Mouse (Mus musculus) midbrain, embryonic 11.5 days (tissue): ENCODE data around the gene Hnf1a. TPM values are rescaled to one million over a fixed set of nuclear protein-coding genes. Genes with fewer than 3 reads are reported as not detected.

Source experiments
- ATAC-seq: fragments of 200-750 bp; cut with Nextera tagmentation; 2 replicates; pipeline ENCODE4 v1.8.0; 2017; ENCODE audit warnings: moderate TSS enrichment, moderate library complexity; ENCODE audit not compliant: low FRiP score
- DNase-seq: peaks from one replicate; pipeline ENCODE4 v3.0.0; 2015; ENCODE audit warnings: low spot score; ENCODE audit errors: missing footprints
- H3K27ac ChIP-seq: fragments of 300-500 bp; sonication (generic); 2 replicates; pipeline ENCODE4 v1.5.1; 2014; ENCODE audit warnings: low read depth, low read length
- H3K27me3 ChIP-seq: fragments of 300-500 bp; sonication (generic); 2 replicates; pipeline ENCODE4 v1.6.1; 2014; ENCODE audit warnings: mild to moderate bottlenecking, low read length, moderate library complexity, mixed read lengths; ENCODE audit not compliant: control insufficient read depth, insufficient read depth
- H3K36me3 ChIP-seq: fragments of 300-500 bp; sonication (generic); 2 replicates; pipeline ENCODE4 v1.6.1; 2014; ENCODE audit warnings: mild to moderate bottlenecking, low read length, moderate library complexity, mixed read lengths; ENCODE audit not compliant: control insufficient read depth, insufficient read depth
- H3K4me1 ChIP-seq: fragments of 300-500 bp; sonication (generic); 2 replicates; pipeline ENCODE4 v1.6.1; 2014; ENCODE audit warnings: low read length; ENCODE audit not compliant: control insufficient read depth, insufficient read depth
- H3K4me2 ChIP-seq: fragments of 300-500 bp; sonication (generic); 2 replicates; pipeline ENCODE4 v1.6.1; 2014; ENCODE audit warnings: mild to moderate bottlenecking, moderate library complexity
- H3K4me3 ChIP-seq: fragments of 300-500 bp; sonication (generic); 2 replicates; pipeline ENCODE4 v1.5.1; 2014; ENCODE audit warnings: low read depth, low read length
- H3K9ac ChIP-seq: fragments of 300-500 bp; sonication (generic); 2 replicates; pipeline ENCODE4 v1.6.1; 2014; ENCODE audit warnings: low read length
- H3K9me3 ChIP-seq: fragments of 300-500 bp; sonication (generic); 2 replicates; pipeline ENCODE4 v1.6.1; 2016; ENCODE audit warnings: low read length; ENCODE audit not compliant: control insufficient read depth
- WGBS: fragments of 180-500 bp; shearing (Covaris S2); extraction: QIAGEN DNeasy Blood & Tissue Kit; methylation state at CpG from one replicate; pipeline ENCODE4 v1.1.7; 2014; 5-methylcytosine and 5-hydroxymethylcytosine counted together
- polyA plus RNA-seq: library from polyadenylated mRNA; unstranded; fragments of >200 nt; fragmentation: Nextera tagmentation; extraction: Ambion mirVana; gene quantifications from 2 replicates; pipeline ENCODE4 v1.2.1, GENCODE M21; 2014

Hnf1a gene
- polyA plus RNA-seq, 1 experiment from 2014 or later: not detected

GRCm38 (mm10) chr5:114958069-114958468 lies 12.8 kb downstream of the Hnf1a start:
- Histone ChIP-seq H3K4me1 (no peaks in the 10 kb centered on the region), H3K36me3 (no peaks in the 10 kb centered on the region), H3K27ac (no peak overlapping the region), H3K27me3 (no peaks in the 10 kb centered on the region), H3K9me3 (no peaks in the 10 kb centered on the region), H3K4me3 (no peak overlapping the region), H3K4me2 (no peak overlapping the region), H3K9ac (no peak overlapping the region)
- no peak for ATAC-seq
- 85% methylated on average over 5 of the region's 5 CpGs for WGBS
- DNase-seq: peak; percentile 72

- DNase-seq: peak; percentile 47
- Histone ChIP-seq H3K27ac (no peak overlapping the region), H3K27me3 (no peaks in the 10 kb centered on the region), H3K9me3 (no peaks in the 10 kb centered on the region), H3K4me1 (no peaks in the 10 kb centered on the region), H3K36me3 (0 out of 2 replicates have a peak, but pooled peaks cover 3% of the 10 kb centered on the region), H3K4me2 (no peak overlapping the region), H3K4me3 (no peak overlapping the region), H3K9ac (no peak overlapping the region)
- no peak for ATAC-seq
- WGBS: 89% methylated on average over 14 of the region's 14 CpGs
Observed at GRCm38 (mm10) chr5:114953326-114953725, 17.6 kb downstream of the Hnf1a start.

DNA sequence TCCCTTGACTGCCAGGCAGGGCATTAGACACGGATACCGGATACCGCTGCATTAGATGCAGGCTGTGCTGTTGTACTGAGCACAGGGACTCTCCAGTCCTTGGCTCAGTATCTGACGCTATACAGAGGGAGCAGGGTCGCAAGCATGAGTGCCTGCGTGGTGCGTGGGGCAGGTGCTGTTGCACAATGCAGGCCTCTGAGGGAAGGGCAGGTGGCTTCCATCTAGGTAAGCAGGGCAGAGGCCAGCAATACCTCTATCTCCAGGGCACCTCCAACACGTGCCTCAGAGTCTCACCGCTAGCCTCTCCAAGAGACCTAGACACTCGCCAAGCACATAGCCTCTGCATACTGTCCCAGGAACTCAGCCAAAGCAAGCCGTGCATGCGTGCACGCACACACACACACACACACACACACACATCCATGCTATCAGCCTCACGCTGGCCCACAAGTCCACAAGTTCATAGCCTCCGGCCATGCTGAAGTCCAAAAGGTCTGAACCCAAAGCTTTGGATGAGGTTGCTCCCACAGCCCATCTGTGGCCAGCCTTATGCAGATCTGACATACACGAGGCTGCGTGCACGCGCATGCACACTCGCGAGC lies 19.5 kb downstream of the Hnf1a start:
- WGBS: 88% methylated on average over 21 of the region's 21 CpGs
- H3K4me1 ChIP-seq: no peaks in the 10 kb centered on the region
- no peak overlapping the region for H3K9ac ChIP-seq
- no peak overlapping the region for H3K27ac ChIP-seq
- no peak overlapping the region for H3K4me3 ChIP-seq
- no peaks in the 10 kb centered on the region for H3K27me3 ChIP-seq
- ATAC-seq (no peak), DNase-seq (peak; percentile 67)
- H3K4me2 ChIP-seq: no peak overlapping the region
- H3K36me3 ChIP-seq: peaks cover 17% of the 10 kb centered on the region
- H3K9me3 ChIP-seq: no peaks in the 10 kb centered on the region

GRCm38 (mm10) chr5:114950669-114951068 lies 20.2 kb downstream of the Hnf1a start:
- Histone ChIP-seq H3K9me3 (no peaks in the 10 kb centered on the region), H3K27me3 (no peaks in the 10 kb centered on the region), H3K27ac (no peak overlapping the region), H3K4me3 (no peak overlapping the region), H3K4me1 (no peaks in the 10 kb centered on the region), H3K4me2 (no peak overlapping the region), H3K36me3 (peaks cover 22% of the 10 kb centered on the region), H3K9ac (no peak overlapping the region)
- DNase-seq (peak; percentile 68), ATAC-seq (no peak)
- WGBS: 64% methylated on average over 12 of the region's 12 CpGs

GRCm38 (mm10) chr5:114949812-114950211 lies 21.1 kb downstream of the Hnf1a start:
- Histone ChIP-seq H3K9me3 (no peaks in the 10 kb centered on the region), H3K9ac (no peak overlapping the region), H3K27ac (no peak overlapping the region), H3K27me3 (no peaks in the 10 kb centered on the region), H3K36me3 (peaks cover 22% of the 10 kb centered on the region), H3K4me2 (no peak overlapping the region), H3K4me3 (no peak overlapping the region), H3K4me1 (no peaks in the 10 kb centered on the region)
- WGBS: 90% methylated on average over 9 of the region's 9 CpGs
- DNase-seq: peak; percentile 77
- no peak for ATAC-seq

DNA sequence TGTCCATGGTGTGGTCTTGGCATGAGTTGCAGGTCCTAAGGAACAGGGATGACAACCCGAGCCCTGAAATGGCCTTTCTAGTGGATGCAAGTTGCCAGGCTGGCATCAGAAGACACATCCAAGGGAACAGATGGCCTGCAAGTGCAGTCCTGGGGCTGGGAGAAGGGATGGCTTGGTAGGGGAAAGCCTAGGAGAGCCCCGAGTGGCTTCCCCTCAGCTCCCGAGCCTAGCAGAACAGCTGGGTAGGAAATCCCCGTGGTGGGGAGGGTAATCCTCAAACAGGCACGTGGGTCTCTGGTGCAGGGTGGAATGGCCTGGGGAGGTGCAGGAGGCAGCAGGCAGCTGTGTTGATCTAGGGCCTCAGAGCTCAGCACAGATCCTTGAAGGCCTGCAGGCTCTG lies 21.6 kb downstream of the Hnf1a start:
- ATAC-seq (no peak), DNase-seq (peak; percentile 64)
- 66% methylated on average over 5 of the region's 5 CpGs for WGBS
- Histone ChIP-seq H3K27me3 (no peaks in the 10 kb centered on the region), H3K36me3 (peaks cover 22% of the 10 kb centered on the region), H3K9me3 (no peaks in the 10 kb centered on the region), H3K9ac (no peak overlapping the region), H3K4me1 (no peaks in the 10 kb centered on the region), H3K27ac (no peak overlapping the region), H3K4me3 (no peak overlapping the region), H3K4me2 (no peak overlapping the region)

GRCm38 (mm10) chr5:114948891-114949290 lies 22.0 kb downstream of the Hnf1a start:
- ATAC-seq: no peak
- H3K9me3 ChIP-seq: no peaks in the 10 kb centered on the region
- H3K4me1 ChIP-seq: no peaks in the 10 kb centered on the region
- no peak overlapping the region for H3K9ac ChIP-seq
- peaks cover 22% of the 10 kb centered on the region for H3K36me3 ChIP-seq
- 87% methylated on average over 6 of the region's 6 CpGs for WGBS
- no peak overlapping the region for H3K4me3 ChIP-seq
- H3K27ac ChIP-seq: no peak overlapping the region
- DNase-seq: peak; percentile 21
- H3K4me2 ChIP-seq: no peak overlapping the region
- no peaks in the 10 kb centered on the region for H3K27me3 ChIP-seq

DNA sequence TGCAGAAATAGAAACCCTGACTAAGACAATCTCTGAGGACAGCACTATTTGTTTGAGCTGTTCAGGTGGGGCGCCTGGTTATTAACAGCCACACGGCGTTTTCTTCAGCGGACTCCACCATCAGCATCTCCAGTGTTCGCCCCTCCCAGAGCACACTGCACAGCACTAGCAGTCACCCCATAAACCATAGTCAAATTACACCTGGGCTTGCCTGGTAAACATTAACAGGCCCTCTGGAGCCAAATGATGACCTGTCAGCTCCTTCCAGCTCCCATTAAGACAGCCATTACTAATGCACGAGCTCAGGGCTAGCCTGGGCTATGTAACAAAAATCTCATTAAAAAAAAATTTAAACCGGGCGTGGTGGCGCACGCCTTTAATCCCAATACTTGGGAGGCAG lies 25.8 kb downstream of the Hnf1a start:
- ATAC-seq (no peak), DNase-seq (peak; percentile 19)
- H3K4me3 ChIP-seq: no peak overlapping the region
- no peak overlapping the region for H3K4me2 ChIP-seq
- H3K36me3 ChIP-seq: peaks cover 22% of the 10 kb centered on the region
- H3K9me3 ChIP-seq: no peaks in the 10 kb centered on the region
- H3K9ac ChIP-seq: no peak overlapping the region
- H3K4me1 ChIP-seq: peaks cover 5% of the 10 kb centered on the region
- WGBS: 95% methylated on average over 10 of the region's 10 CpGs
- H3K27me3 ChIP-seq: no peaks in the 10 kb centered on the region
- no peak overlapping the region for H3K27ac ChIP-seq

- H3K4me2 ChIP-seq: peak overlapping the region; percentile 80
- 46% methylated on average over 4 of the region's 4 CpGs for WGBS
- H3K4me3 ChIP-seq: peak overlapping the region; percentile 80
- H3K27ac ChIP-seq: no peak overlapping the region
- ATAC-seq (no peak), DNase-seq (peak; percentile 70)
- H3K9me3 ChIP-seq: no peaks in the 10 kb centered on the region; the same call in 1 of the 2 replicates
- peaks cover 5% of the 10 kb centered on the region for H3K4me1 ChIP-seq
- H3K36me3 ChIP-seq: peaks cover 16% of the 10 kb centered on the region
- no peaks in the 10 kb centered on the region for H3K27me3 ChIP-seq
- peak overlapping the region; percentile 94 for H3K9ac ChIP-seq
Observed at GRCm38 (mm10) chr5:114942766-114943130, 28.1 kb downstream of the Hnf1a start.
